Mouse (Mus musculus): ENCODE data around the gene 6430571L13Rik. TPM values are rescaled to one million over a fixed set of nuclear protein-coding genes. Genes with fewer than 3 reads are reported as not detected.

Gene 6430571L13Rik
- polyA plus RNA-seq, 1 experiment from 2014 or later, result 0.18 TPM

DNA sequence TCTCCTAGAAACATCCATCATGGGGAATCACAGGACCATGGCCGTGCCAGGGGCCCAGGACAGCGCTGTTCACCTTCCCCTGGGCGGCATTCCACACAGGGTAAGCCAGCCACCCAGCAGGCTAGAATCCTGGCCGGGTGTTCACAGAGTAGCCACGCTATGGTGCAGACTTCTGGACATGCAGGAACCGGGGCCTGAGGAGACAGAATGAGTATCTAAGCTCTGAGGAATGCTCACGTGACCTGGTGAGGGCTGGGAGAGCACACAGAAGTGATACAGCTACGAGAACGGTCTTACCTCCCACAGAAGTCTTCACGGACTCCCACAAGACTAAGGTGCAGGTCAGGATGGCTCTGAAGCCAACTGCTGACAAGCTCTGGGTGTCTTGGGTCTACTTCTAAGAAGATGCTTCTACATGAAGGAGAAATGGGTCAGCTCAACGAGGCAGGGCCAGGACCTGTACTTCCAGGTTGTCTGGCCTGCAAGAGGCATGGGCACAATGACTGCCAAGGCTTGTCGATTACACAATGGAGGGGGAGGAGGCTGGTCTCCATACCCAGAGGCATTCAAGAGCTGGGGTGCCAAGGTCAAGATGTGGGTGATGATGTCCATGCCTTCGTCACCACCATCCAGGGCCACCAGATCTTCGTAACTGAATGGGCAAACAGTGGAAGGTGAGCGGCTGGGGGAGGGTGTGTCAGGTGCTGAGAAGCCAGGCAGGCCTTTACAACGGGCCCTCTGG, 12.4 kb upstream of the 6430571L13Rik start:
- H3K4me3 ChIP-seq (ENCODE audit: low read depth, low read length), result no peak overlapping the region
- WGBS (ENCODE audit: insufficient replicate concordance), result 73% methylated on average over 16 of the region's 16 CpGs
- H3K9me3 ChIP-seq (replicated peaks; ENCODE audit: control insufficient read depth, low read length), result no peaks in the 10 kb centered on the region
- H3K4me2 ChIP-seq (ENCODE audit: low read depth, low read length), result no peak overlapping the region
- no peak for ATAC-seq (ENCODE audit: low read depth)
- H3K9ac ChIP-seq (ENCODE audit: low read depth, low read length), result no peak overlapping the region
- no peaks in the 10 kb centered on the region for H3K27me3 ChIP-seq (ENCODE audit: control insufficient read depth, insufficient read depth, low read depth, low read length)
- H3K36me3 ChIP-seq (ENCODE audit: control insufficient read depth, insufficient read depth), result no peaks in the 10 kb centered on the region
- H3K4me1 ChIP-seq (ENCODE audit: control insufficient read depth, low read depth, low read length), result no peaks in the 10 kb centered on the region
- H3K27ac ChIP-seq (ENCODE audit: low read length), result no peak overlapping the region

DNA sequence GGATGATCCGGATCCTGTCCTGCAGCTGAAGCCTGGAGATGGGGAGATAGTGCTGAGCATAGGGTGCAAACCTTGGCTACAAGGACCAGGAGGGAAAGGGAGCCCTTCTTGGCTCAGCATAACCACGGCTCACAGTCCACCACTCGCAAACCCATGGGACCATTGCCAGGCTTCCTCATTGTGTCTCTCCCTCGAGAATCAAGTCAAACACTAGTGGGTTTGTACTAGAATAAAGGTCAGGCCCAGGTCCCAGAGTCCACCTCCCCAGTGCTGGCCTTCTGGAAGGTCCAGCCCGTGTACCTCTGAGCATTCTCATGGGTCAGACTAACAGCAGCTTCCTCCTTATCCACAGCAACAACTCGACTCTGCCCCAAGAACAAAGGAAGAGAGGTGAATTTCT, 9.6 kb upstream of the 6430571L13Rik start:
- no peak overlapping the region for H3K4me2 ChIP-seq (ENCODE audit: low read depth, low read length)
- no peak overlapping the region for H3K27ac ChIP-seq (ENCODE audit: low read length)
- WGBS (ENCODE audit: insufficient replicate concordance), result 51% methylated on average over 6 of the region's 6 CpGs
- no peaks in the 10 kb centered on the region for H3K36me3 ChIP-seq (ENCODE audit: control insufficient read depth, insufficient read depth)
- ATAC-seq (ENCODE audit: low read depth), result no peak
- no peak overlapping the region for H3K9ac ChIP-seq (ENCODE audit: low read depth, low read length)
- no peak overlapping the region for H3K4me3 ChIP-seq (ENCODE audit: low read depth, low read length)
- H3K4me1 ChIP-seq (ENCODE audit: control insufficient read depth, low read depth, low read length), result no peaks in the 10 kb centered on the region
- no peaks in the 10 kb centered on the region for H3K27me3 ChIP-seq (ENCODE audit: control insufficient read depth, insufficient read depth, low read depth, low read length)
- no peaks in the 10 kb centered on the region for H3K9me3 ChIP-seq (replicated peaks; ENCODE audit: control insufficient read depth, low read length)

DNA sequence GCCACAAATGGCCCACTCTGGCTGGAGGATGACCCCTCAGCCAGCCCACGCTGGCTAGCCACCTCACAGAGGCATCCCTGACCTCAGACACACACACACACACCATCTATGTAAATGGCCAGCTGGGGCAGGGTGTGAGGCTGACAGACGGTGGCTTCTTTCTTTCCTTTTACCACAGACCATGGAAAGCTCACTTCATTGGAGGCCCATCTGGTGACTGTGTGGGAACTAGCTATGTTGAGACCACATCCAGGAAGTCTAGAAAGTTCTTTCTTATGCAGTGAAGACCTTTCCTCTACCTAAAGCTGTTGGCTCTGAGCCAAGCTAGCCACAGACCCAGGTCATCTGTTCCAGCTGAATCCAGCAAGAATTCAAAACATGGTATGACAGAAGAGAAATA, 6.7 kb upstream of the 6430571L13Rik start:
- Histone ChIP-seq H3K4me3 (ENCODE audit: low read depth, low read length) (no peak overlapping the region), H3K36me3 (ENCODE audit: control insufficient read depth, insufficient read depth) (no peaks in the 10 kb centered on the region), H3K27ac (ENCODE audit: low read length) (no peak overlapping the region), H3K9ac (ENCODE audit: low read depth, low read length) (no peak overlapping the region), H3K9me3 (replicated peaks; ENCODE audit: control insufficient read depth, low read length) (no peaks in the 10 kb centered on the region), H3K27me3 (ENCODE audit: control insufficient read depth, insufficient read depth, low read depth, low read length) (no peaks in the 10 kb centered on the region), H3K4me1 (ENCODE audit: control insufficient read depth, low read depth, low read length) (peaks cover 6% of the 10 kb centered on the region), H3K4me2 (ENCODE audit: low read depth, low read length) (no peak overlapping the region)
- no peak for ATAC-seq (ENCODE audit: low read depth)
- 41% methylated on average over 2 of the region's 2 CpGs for WGBS (ENCODE audit: insufficient replicate concordance)

DNA sequence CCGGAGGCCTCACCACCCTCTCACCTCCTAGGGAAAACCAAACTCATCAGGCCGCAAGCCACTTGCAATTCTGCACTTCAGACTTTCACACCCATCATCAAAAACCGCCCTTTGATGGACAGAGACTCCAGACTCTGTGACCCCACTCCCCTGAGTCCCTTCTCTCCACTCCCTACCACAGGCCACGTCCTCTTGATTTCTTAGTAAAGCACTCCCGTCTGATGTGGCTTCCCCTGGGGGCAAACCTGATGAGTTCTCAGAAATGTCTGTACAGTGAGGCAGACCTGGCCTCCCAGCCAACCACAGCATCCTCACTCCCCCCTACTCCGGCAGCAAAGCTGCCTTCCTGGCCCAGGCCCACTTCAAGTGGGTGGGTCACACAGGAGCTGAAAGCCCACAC, 6.0 kb upstream of the 6430571L13Rik start:
- H3K27me3 ChIP-seq (ENCODE audit: control insufficient read depth, insufficient read depth, low read depth, low read length), result no peaks in the 10 kb centered on the region
- H3K27ac ChIP-seq (ENCODE audit: low read length), result no peak overlapping the region
- H3K4me1 ChIP-seq (ENCODE audit: control insufficient read depth, low read depth, low read length), result peaks cover 9% of the 10 kb centered on the region
- no peaks in the 10 kb centered on the region for H3K36me3 ChIP-seq (ENCODE audit: control insufficient read depth, insufficient read depth)
- WGBS (ENCODE audit: insufficient replicate concordance), result 61% methylated on average over 6 of the region's 6 CpGs
- no peaks in the 10 kb centered on the region for H3K9me3 ChIP-seq (replicated peaks; ENCODE audit: control insufficient read depth, low read length)
- H3K4me3 ChIP-seq (ENCODE audit: low read depth, low read length), result no peak overlapping the region
- no peak overlapping the region for H3K9ac ChIP-seq (ENCODE audit: low read depth, low read length)
- H3K4me2 ChIP-seq (ENCODE audit: low read depth, low read length), result no peak overlapping the region
- no peak for ATAC-seq (ENCODE audit: low read depth)

DNA sequence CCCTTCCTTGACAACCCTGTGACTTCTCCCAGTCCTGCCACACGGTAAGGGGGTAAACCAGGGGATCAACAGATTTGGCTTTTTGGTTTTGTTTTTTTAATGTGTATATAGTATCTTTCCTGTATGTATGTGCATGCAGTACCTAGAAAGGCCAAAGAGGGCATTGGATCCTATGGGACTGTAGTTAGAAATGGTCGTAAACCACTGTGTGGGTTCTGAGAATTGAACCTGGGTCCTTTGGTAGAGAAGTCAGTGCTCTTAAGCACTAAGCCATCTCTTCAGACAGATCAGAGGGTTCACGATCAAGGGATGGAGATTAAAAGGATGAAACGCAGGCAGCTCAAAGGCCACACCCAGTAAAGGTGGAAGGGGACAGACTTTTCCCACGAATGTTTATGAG, 5.4 kb upstream of the 6430571L13Rik start:
- no peak overlapping the region for H3K4me3 ChIP-seq (ENCODE audit: low read depth, low read length)
- H3K36me3 ChIP-seq (ENCODE audit: control insufficient read depth, insufficient read depth), result no peaks in the 10 kb centered on the region
- H3K4me1 ChIP-seq (ENCODE audit: control insufficient read depth, low read depth, low read length), result peaks cover 9% of the 10 kb centered on the region
- WGBS (ENCODE audit: insufficient replicate concordance), result 70% methylated on average over 5 of the region's 5 CpGs
- H3K27ac ChIP-seq (ENCODE audit: low read length), result no peak overlapping the region
- H3K4me2 ChIP-seq (ENCODE audit: low read depth, low read length), result no peak overlapping the region
- ATAC-seq (ENCODE audit: low read depth), result no peak
- no peak overlapping the region for H3K9ac ChIP-seq (ENCODE audit: low read depth, low read length)
- H3K9me3 ChIP-seq (replicated peaks; ENCODE audit: control insufficient read depth, low read length), result no peaks in the 10 kb centered on the region
- H3K27me3 ChIP-seq (ENCODE audit: control insufficient read depth, insufficient read depth, low read depth, low read length), result no peaks in the 10 kb centered on the region

DNA sequence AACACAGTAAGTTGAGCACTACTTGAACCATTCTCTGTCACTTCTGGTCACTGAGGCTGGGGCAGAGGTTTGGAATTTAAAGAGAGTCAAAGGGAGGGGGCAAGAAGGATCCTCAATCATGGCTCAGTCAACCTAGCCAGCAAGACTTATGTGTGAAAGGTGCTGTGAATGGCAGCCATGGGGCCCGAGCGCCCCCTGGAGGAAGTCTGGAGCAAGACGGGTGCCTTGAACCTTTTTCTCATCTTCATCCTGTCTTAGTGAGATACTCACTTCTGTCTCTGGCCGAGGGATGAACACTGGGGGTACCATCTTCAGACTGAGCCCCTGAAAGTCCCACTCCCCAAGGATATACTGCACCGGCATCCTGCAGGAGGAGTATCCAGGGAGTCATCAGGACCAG, 4.5 kb upstream of the 6430571L13Rik start:
- H3K9me3 ChIP-seq (replicated peaks; ENCODE audit: control insufficient read depth, low read length), result no peaks in the 10 kb centered on the region
- ATAC-seq (ENCODE audit: low read depth), result no peak
- WGBS (ENCODE audit: insufficient replicate concordance), result 6% methylated on average over 5 of the region's 5 CpGs

DNA sequence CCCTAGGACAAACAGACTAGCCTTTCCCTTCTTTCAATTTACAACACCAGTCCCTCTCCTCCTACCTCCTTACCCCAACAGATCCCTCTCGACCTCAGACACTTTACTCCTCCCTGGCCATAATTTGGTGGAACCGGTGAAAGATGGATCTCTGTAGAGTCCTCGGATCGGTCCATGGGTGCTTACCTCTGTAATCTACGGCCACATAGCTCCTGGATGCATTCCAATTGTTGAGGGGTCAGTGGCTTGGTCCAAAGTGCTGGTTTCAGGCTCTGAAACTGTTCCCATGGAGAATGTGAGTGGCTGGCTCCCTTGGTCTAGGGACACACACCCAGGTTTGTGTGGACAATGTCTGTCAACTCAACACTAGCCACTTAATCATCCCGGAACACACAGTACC, 4.0 kb upstream of the 6430571L13Rik start:
- no peak overlapping the region for H3K27ac ChIP-seq (ENCODE audit: low read length)
- H3K4me3 ChIP-seq (ENCODE audit: low read depth, low read length), result no peak overlapping the region
- H3K4me1 ChIP-seq (ENCODE audit: control insufficient read depth, low read depth, low read length), result peaks cover 11% of the 10 kb centered on the region
- ATAC-seq (ENCODE audit: low read depth), result no peak
- no peak overlapping the region for H3K9ac ChIP-seq (ENCODE audit: low read depth, low read length)
- WGBS (ENCODE audit: insufficient replicate concordance), result 73% methylated on average over 6 of the region's 6 CpGs
- no peaks in the 10 kb centered on the region for H3K36me3 ChIP-seq (ENCODE audit: control insufficient read depth, insufficient read depth)
- no peaks in the 10 kb centered on the region for H3K9me3 ChIP-seq (replicated peaks; ENCODE audit: control insufficient read depth, low read length)
- peaks cover 9% of the 10 kb centered on the region for H3K27me3 ChIP-seq (ENCODE audit: control insufficient read depth, insufficient read depth, low read depth, low read length)
- no peak overlapping the region for H3K4me2 ChIP-seq (ENCODE audit: low read depth, low read length)

More for the DNA sequence above, 4.5 kb upstream of the 6430571L13Rik start:
- H3K4me1 ChIP-seq (ENCODE audit: control insufficient read depth, low read depth, low read length), result peaks cover 10% of the 10 kb centered on the region
- no peaks in the 10 kb centered on the region for H3K36me3 ChIP-seq (ENCODE audit: control insufficient read depth, insufficient read depth)
- H3K27me3 ChIP-seq (ENCODE audit: control insufficient read depth, insufficient read depth, low read depth, low read length), result peaks cover 4% of the 10 kb centered on the region; the same call in 1 of the 2 replicates
- no peak overlapping the region for H3K27ac ChIP-seq (ENCODE audit: low read length)
- H3K4me2 ChIP-seq (ENCODE audit: low read depth, low read length), result no peak overlapping the region
- no peak overlapping the region for H3K9ac ChIP-seq (ENCODE audit: low read depth, low read length)
- H3K4me3 ChIP-seq (ENCODE audit: low read depth, low read length), result no peak overlapping the region

DNA sequence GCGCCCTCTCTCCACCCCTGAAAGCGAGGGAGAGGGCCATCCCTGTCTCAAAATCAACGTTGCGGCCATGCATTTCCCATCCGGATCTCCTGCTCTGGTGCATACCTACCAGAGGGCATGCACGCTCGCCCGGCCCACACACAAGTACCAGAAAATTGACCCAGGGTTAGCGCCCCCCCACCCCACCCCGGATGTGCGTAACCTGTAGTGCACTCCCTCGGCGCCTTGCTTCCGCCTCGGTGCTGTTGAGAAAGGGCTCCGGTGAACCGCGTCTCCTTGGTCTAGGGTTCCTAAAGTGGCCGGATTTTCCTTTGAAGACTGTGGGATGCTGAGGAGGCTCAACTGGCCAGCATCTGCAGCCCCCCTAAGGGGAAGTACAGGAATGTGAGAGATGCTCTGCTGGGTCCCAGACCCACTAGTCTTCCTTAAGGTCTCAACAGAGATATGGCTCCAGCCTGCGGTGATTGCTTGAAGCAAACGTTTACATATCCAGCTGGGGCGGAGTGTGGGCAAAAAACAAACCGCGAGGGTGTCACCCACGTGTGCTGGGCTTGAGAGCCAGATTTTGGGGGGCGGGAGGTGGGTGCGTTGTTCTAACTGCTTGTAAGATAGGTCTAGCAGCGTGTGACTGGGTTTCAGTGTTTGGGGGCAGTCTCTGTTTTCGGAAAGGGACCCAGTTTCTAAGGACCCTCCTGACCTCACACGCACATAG, 2.1 kb upstream of the 6430571L13Rik start, which contains the start of gene Hemk1:
Gene Hemk1 (minus strand): TSS at position 179 of the 712 bp plus-strand sequence.
- peak within 1 kb of the TSS; percentile 64 for H3K4me3 ChIP-seq (ENCODE audit: low read depth, low read length)
- H3K9me3 ChIP-seq (replicated peaks; ENCODE audit: control insufficient read depth, low read length), result no peaks in the 10 kb centered on the region
- H3K4me2 ChIP-seq (ENCODE audit: low read depth, low read length), result peak within 1 kb of the TSS; percentile 85
- 5% methylated on average over 30 of the region's 30 CpGs for WGBS (ENCODE audit: insufficient replicate concordance)
- H3K27me3 ChIP-seq (ENCODE audit: control insufficient read depth, insufficient read depth, low read depth, low read length), result peaks cover 19% of the 10 kb centered on the region
- peaks cover 11% of the 10 kb centered on the region for H3K4me1 ChIP-seq (ENCODE audit: control insufficient read depth, low read depth, low read length)
- H3K9ac ChIP-seq (ENCODE audit: low read depth, low read length), result peak within 1 kb of the TSS; percentile 65
- H3K27ac ChIP-seq (ENCODE audit: low read length), result 0 out of 2 replicates have a peak within 1 kb of the TSS, but pooled peaks have one; percentile 3
- no peaks in the 10 kb centered on the region for H3K36me3 ChIP-seq (ENCODE audit: control insufficient read depth, insufficient read depth)
- ATAC-seq (ENCODE audit: low read depth), result peak; percentile 79
